Mouse (Mus musculus) adrenal gland, adult 10 weeks (tissue): ENCODE results near the gene Ifit3. TPM values are rescaled to one million over a fixed set of nuclear protein-coding genes. Genes with fewer than 3 reads are reported as not detected.

ENCODE experiments used
- polyA plus RNA-seq: library from polyadenylated mRNA; stranded (reverse); fragments of 350-450 nt; fragmentation: Illumina TruSeq; extraction: RNeasy Lipid Tissue Mini Kit (QIAGEN cat#74804); gene quantifications from one replicate; pipeline ENCODE4 v1.2.3, GENCODE M21; 2014; ENCODE audit warnings: low read depth, low replicate concordance

Ifit3 gene
- 18.7 TPM for polyA plus RNA-seq

DNA sequence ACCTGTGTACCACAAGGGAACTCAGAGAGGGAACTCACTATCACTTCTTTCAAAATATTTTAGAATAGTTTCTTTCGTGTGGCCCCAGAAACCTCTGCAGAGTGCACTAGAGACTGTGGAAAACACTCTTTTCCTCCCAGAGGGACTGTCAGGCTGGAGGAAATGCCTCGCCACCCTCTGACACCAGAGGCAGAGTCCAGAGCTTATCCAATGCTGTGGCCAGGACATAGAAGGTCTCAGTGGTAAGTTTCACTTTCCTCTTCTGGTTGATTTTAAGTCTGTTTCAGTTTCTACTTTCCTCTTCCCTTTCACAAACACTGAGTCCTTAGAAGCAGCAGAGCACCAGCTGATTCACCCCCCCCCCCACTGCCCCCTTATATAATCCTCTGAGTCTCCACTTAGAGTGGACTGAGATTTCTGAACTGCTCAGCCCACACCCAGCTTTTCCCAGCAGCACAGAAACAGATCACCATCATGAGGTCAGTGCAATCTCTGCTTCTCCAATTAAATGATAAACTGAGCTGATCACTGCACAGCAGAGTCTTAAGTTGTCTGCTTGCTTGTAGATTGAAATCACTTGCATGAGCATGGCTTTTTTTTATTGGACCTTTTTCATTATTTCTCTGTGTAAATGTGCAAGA is at the start of gene Ifit3:
Gene Ifit3, plus strand, starts transcription at position 406 of the 641 bp plus-strand sequence.

GRCm38 (mm10) chr19:34550534-34551223 is 32.7 kb upstream of the Ifit3 start, which contains the start of gene Ifit2:
Gene Ifit2, plus strand, starts transcription at chr19:34550694.

GRCm38 (mm10) chr19:34601888-34602287 is 18.6 kb downstream of the Ifit3 start, which contains the start of gene Ifit1bl1:
Gene Ifit1bl1, minus strand, starts transcription at chr19:34601956.

DNA sequence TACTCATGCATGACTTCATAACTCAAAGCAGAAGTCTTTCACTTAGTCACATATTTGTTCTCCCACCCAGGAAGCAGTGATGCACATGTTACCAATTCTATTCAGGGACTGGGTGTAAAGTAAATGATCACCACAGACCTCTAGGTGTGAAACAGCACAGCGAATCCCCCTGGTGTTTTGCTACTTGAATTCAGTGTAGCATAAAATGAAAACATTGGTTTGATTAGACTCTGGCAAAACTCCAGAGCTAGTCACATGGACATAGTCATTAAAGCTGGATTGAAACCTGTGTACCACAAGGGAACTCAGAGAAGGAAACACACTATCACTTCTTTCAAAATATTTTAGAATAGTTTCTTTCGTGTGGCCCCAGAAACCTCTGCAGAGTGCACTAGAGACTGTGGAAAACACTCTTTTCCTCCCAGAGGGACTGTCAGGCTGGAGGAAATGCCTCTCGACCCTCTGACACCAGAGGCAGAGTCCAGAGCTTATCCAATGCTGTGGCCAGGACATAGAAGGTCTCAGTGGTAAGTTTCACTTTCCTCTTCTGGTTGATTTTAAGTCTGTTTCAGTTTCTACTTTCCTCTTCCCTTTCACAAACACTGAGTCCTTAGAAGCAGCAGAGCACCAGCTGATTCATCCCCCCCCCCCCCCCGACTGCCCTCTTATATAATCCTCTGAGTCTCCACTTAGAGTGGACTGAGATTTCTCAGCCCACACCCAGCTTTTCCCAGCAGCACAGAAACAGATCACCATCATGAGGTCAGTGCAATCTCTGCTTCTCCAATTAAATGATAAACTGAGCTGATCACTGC is 24.1 kb downstream of the Ifit3 start, which contains the start of gene Ifit3b:
Gene Ifit3b, plus strand, starts transcription at position 734 of the 815 bp plus-strand sequence.

Other genes starting within 250 kb of the Ifit3 start
- gene Ch25h, start 108.4 kb upstream of the Ifit3 start, polyA plus RNA-seq = 1.3 TPM
- 526 TPM for gene Lipa, start 56.1 kb upstream of the Ifit3 start, polyA plus RNA-seq
- gene Ifit2, start 32.8 kb upstream of the Ifit3 start, polyA plus RNA-seq = 23.2 TPM
- gene Ifit1bl1, start 18.4 kb downstream of the Ifit3 start, polyA plus RNA-seq = 7.5 TPM
- gene Ifit3b, start 24.4 kb downstream of the Ifit3 start, polyA plus RNA-seq = 9.3 TPM
- 2.6 TPM for gene Ifit1bl2, start 57.2 kb downstream of the Ifit3 start, polyA plus RNA-seq
- gene Ifit1, start 57.3 kb downstream of the Ifit3 start, polyA plus RNA-seq = 27.5 TPM
- gene Slc16a12, start 163.8 kb downstream of the Ifit3 start, polyA plus RNA-seq = 1.0 TPM